Mouse (Mus musculus): ENCODE data around the gene Pmp22. TPM values are rescaled to one million over a fixed set of nuclear protein-coding genes. Genes with fewer than 3 reads are reported as not detected.

The Pmp22 gene
- polyA plus RNA-seq (2021; fragmentation: Nextera tagmentation), result 45.5 and 53.9 TPM in 2 replicates
- long read RNA-seq, experiment 1, transcript Pmp22-202 (4 exons, 733 nt), result minor isoform, 31 of 92 reads
- long read RNA-seq, experiment 1, transcript Pmp22-201 (5 exons, 1,800 nt), result major isoform, 36 of 92 reads
- long read RNA-seq, experiment 1, transcript Pmp22-203 (5 exons, 723 nt), result minor isoform, 8 of 92 reads
- long read RNA-seq, experiment 1, partial matches to known transcripts, result 7 of 92 reads
- long read RNA-seq, experiment 1, other reads (novel, unspliced or antisense), result 10 of 92 reads
- long read RNA-seq, experiment 2, transcript Pmp22-201 (5 exons, 1,800 nt), result major isoform, 120 of 243 reads
- long read RNA-seq, experiment 2, transcript Pmp22-202 (4 exons, 733 nt), result minor isoform, 69 of 243 reads
- long read RNA-seq, experiment 2, transcript Pmp22-203 (5 exons, 723 nt), result minor isoform, 21 of 243 reads
- long read RNA-seq, experiment 2, partial matches to known transcripts, result 1 of 243 reads
- long read RNA-seq, experiment 2, other reads (novel, unspliced or antisense), result 31 of 243 reads

DNA sequence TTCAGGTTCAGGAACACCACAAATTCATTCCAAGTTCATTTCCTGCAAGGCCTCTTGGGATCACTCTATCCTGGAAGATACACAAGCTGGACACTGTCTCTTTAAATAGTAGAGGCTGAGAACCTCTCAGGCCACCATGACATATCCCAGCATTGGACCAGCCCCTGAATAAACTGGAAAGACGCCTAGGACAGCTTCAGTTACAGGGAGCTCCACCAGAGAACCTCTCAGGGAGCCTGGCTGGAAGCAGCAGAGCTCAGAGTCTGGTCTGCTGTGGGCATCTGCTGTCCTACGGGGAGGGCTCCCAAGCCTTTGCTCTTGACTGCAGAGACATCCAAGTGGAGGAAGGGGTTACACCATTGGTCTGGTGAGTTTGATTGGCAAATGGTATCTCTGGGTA is at the start of gene Pmp22:
Gene Pmp22 (plus strand): TSS at position 199 of the 400 bp plus-strand sequence.

Other genes with a start within 250 kb of the Pmp22 start
- 47.4 and 60.1 TPM in 2 replicates for gene Tvp23b, start 249.5 kb upstream of the Pmp22 start, polyA plus RNA-seq (2021; fragmentation: Nextera tagmentation)
- gene Cdrt4, start 177.8 kb upstream of the Pmp22 start, polyA plus RNA-seq (2021; fragmentation: Nextera tagmentation), result 0.21 TPM in 1 of 2 replicates, not detected in the other
- 0.26 and 0.33 TPM in 2 replicates for gene Tekt3, start 67.3 kb upstream of the Pmp22 start, polyA plus RNA-seq (2021; fragmentation: Nextera tagmentation)